Mouse (Mus musculus): ENCODE data around the gene Tmem273. TPM values are rescaled to one million over a fixed set of nuclear protein-coding genes. Genes with fewer than 3 reads are reported as not detected.

Tmem273 gene
- polyA plus RNA-seq (2014; fragmentation: Nextera tagmentation; extraction: Ambion mirVana), result 0.71 and 0.86 TPM in 2 replicates

DNA sequence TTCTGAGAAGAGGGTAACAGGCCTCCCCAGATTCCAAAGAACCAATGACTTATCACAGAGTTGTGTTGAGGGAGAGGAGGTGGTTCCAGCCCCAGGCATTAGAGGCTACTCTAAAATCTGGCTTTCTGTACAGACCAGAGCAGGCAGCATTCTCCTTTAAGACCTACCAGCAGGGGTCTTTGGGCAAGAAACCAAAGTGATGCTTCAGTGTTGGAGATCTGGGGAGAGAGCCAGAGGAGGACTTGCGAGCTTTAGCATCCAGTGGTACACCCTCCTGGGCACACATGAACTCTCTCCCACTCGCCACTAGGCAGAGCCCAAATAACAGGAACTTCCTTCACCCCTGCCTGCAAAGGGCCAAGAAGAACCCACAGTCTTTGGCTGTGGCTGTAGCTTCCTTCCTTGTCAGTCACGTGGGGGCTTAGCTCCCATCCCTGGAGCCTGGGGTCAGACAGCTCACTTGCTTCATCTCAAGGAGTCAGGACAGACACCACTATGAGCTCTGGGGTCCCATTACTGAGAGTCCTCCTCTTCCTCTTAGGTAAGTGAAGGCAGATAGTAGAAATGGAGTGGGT is at the start of gene Tmem273:
Gene Tmem273 (plus strand): TSS at position 408 of the 575 bp plus-strand sequence.
- H3K4me3 ChIP-seq (ENCODE audit: low read depth, low read length), result no peak within 1 kb of the TSS
- WGBS, result 80% methylated on average over 3 of the region's 3 CpGs
- no peaks in the 10 kb centered on the region for H3K4me1 ChIP-seq (replicated peaks; ENCODE audit: control insufficient read depth, insufficient read depth, low read length)
- ATAC-seq (ENCODE audit: low FRiP score) (no peak), DNase-seq (ENCODE audit: low spot score) (no peak)
- no peaks in the 10 kb centered on the region for H3K9me3 ChIP-seq (ENCODE audit: control insufficient read depth, low read length)
- H3K4me2 ChIP-seq (replicated peaks; ENCODE audit: low read depth, low read length), result no peak within 1 kb of the TSS
- no peak within 1 kb of the TSS for H3K9ac ChIP-seq (ENCODE audit: low read depth, low read length)
- no peaks in the 10 kb centered on the region for H3K27me3 ChIP-seq (ENCODE audit: control insufficient read depth, insufficient read depth, low read length)
- no peak within 1 kb of the TSS for H3K27ac ChIP-seq (ENCODE audit: low read depth, low read length)
- no peaks in the 10 kb centered on the region for H3K36me3 ChIP-seq (ENCODE audit: control insufficient read depth, insufficient read depth, low read length)

- DNase-seq (ENCODE audit: low spot score), result no peak
- Histone ChIP-seq H3K9ac (ENCODE audit: low read depth, low read length) (no peak overlapping the region), H3K9me3 (ENCODE audit: control insufficient read depth, low read length) (no peaks in the 10 kb centered on the region), H3K4me1 (replicated peaks; ENCODE audit: control insufficient read depth, insufficient read depth, low read length) (no peaks in the 10 kb centered on the region), H3K36me3 (ENCODE audit: control insufficient read depth, insufficient read depth, low read length) (no peaks in the 10 kb centered on the region), H3K27ac (ENCODE audit: low read depth, low read length) (no peak overlapping the region), H3K4me3 (ENCODE audit: low read depth, low read length) (no peak overlapping the region), H3K4me2 (replicated peaks; ENCODE audit: low read depth, low read length) (no peak overlapping the region), H3K27me3 (ENCODE audit: control insufficient read depth, insufficient read depth, low read length) (no peaks in the 10 kb centered on the region)
- ATAC-seq (ENCODE audit: low FRiP score), result no peak
- WGBS, result 87% methylated on average over 6 of the region's 6 CpGs
These were observed 49.2 kb upstream of the Tmem273 start for GRCm38 (mm10) chr14:32736561-32736960.

- no peaks in the 10 kb centered on the region for H3K36me3 ChIP-seq (ENCODE audit: control insufficient read depth, insufficient read depth, low read length)
These were observed 47.2 kb upstream of the Tmem273 start for GRCm38 (mm10) chr14:32738586-32738985.

DNA sequence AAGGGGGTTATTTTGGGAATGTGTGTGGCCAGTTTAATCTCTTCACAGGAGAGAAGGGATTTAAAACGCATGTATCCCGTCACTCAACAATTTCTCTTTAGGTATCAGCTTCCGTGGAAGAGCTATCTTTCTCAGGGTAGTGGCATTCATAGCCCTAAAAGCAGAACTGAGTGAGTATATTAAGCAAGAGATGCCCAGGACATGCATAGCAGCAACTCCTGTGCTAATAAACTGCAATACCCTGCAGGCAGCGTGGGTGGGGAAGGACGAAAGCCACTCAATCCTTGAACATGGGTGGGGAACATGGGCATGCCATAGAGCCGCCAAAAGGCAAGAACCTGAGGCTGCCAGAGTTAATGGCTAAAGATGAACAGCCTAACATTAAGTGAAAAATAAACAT is 37.2 kb upstream of the Tmem273 start:
- Histone ChIP-seq H3K4me2 (replicated peaks; ENCODE audit: low read depth, low read length) (no peak overlapping the region), H3K27ac (ENCODE audit: low read depth, low read length) (no peak overlapping the region), H3K4me3 (ENCODE audit: low read depth, low read length) (no peak overlapping the region), H3K36me3 (ENCODE audit: control insufficient read depth, insufficient read depth, low read length) (no peaks in the 10 kb centered on the region), H3K4me1 (replicated peaks; ENCODE audit: control insufficient read depth, insufficient read depth, low read length) (no peaks in the 10 kb centered on the region), H3K27me3 (ENCODE audit: control insufficient read depth, insufficient read depth, low read length) (no peaks in the 10 kb centered on the region), H3K9me3 (ENCODE audit: control insufficient read depth, low read length) (no peaks in the 10 kb centered on the region), H3K9ac (ENCODE audit: low read depth, low read length) (no peak overlapping the region)
- 85% methylated on average over 6 of the region's 6 CpGs for whole genome bisulfite sequencing
- DNase-seq (ENCODE audit: low spot score), result no peak
- no peak for ATAC-seq (ENCODE audit: low FRiP score)

More at GRCm38 (mm10) chr14:32738586-32738985, 47.2 kb upstream of the Tmem273 start:
- H3K9me3 ChIP-seq (ENCODE audit: control insufficient read depth, low read length), result no peaks in the 10 kb centered on the region
- no peak overlapping the region for H3K4me2 ChIP-seq (replicated peaks; ENCODE audit: low read depth, low read length)
- 90% methylated on average over 5 of the region's 5 CpGs for WGBS
- DNase-seq (ENCODE audit: low spot score), result no peak
- H3K4me3 ChIP-seq (ENCODE audit: low read depth, low read length), result no peak overlapping the region
- no peak for ATAC-seq (ENCODE audit: low FRiP score)
- no peaks in the 10 kb centered on the region for H3K27me3 ChIP-seq (ENCODE audit: control insufficient read depth, insufficient read depth, low read length)
- H3K9ac ChIP-seq (ENCODE audit: low read depth, low read length), result no peak overlapping the region
- no peak overlapping the region for H3K27ac ChIP-seq (ENCODE audit: low read depth, low read length)
- no peaks in the 10 kb centered on the region for H3K4me1 ChIP-seq (replicated peaks; ENCODE audit: control insufficient read depth, insufficient read depth, low read length)

DNA sequence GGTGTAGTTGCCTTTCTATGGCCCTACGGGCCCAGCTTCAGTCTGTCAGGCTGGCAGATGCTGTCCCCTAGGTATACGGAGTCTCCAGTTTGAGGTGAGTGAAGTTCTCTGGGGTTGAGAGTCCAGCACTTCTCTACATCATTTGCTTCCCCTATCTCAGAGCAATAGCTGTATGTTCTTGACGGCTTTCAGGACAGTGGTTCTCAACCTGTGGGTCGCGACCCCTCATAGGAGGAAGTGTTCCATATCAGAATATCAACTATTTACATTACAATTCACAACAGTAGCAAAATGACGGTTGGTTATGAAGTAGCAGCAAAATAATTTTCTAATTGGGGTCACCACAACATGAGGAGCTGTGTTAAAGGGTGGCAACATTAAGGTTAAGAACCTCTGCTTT is 35.0 kb upstream of the Tmem273 start:
- Histone ChIP-seq H3K4me2 (replicated peaks; ENCODE audit: low read depth, low read length) (no peak overlapping the region), H3K27ac (ENCODE audit: low read depth, low read length) (no peak overlapping the region), H3K9me3 (ENCODE audit: control insufficient read depth, low read length) (no peaks in the 10 kb centered on the region), H3K4me1 (replicated peaks; ENCODE audit: control insufficient read depth, insufficient read depth, low read length) (no peaks in the 10 kb centered on the region), H3K4me3 (ENCODE audit: low read depth, low read length) (no peak overlapping the region), H3K9ac (ENCODE audit: low read depth, low read length) (no peak overlapping the region), H3K36me3 (ENCODE audit: control insufficient read depth, insufficient read depth, low read length) (no peaks in the 10 kb centered on the region), H3K27me3 (ENCODE audit: control insufficient read depth, insufficient read depth, low read length) (no peaks in the 10 kb centered on the region)
- no peak for DNase-seq (ENCODE audit: low spot score)
- WGBS, result 89% methylated on average over 6 of the region's 6 CpGs
- no peak for ATAC-seq (ENCODE audit: low FRiP score)

DNA sequence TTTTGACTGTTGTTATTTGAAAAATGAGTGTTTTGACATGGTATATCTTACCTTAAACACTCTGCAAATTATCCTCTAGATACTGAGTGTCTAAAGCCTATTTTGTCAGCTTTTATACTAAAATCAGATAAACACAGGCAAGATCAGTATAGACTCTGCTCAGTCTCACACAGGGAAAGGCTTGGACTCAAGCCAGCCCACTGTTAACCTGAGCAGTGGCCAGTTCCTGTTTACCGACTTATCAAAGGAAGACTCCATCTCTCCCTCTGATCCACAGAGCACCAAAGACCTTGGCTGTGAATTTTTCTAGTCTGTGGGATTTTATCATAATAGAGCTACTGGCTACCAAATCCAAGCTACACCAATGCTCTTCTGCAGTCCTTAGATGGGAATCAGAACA is 31.5 kb upstream of the Tmem273 start:
- DNase-seq (ENCODE audit: low spot score), result no peak
- WGBS, result 79% methylated on average over 1 of the region's 1 CpGs
- no peak for ATAC-seq (ENCODE audit: low FRiP score)

DNA sequence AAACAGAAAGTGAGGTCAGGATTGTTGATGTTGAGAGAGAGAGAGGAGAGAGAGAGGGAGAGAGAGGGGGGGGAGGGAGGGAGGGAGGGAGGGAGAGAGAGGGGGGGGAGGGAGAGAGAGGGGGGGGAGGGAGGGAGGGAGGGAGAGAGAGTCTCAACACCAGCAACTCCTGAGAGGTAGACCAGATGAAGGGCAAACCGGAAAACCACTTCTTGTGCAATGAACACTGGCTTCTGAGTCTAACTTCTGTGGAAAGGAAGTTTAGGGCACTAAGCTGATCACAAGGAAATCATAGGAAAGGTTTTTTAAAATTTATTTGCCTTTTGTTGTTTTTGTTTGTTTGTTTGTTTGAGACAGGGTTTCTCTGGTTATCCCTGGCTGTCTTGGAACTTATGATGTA is 23.6 kb upstream of the Tmem273 start:
- Histone ChIP-seq H3K27ac (ENCODE audit: low read depth, low read length) (no peak overlapping the region), H3K9me3 (ENCODE audit: control insufficient read depth, low read length) (no peaks in the 10 kb centered on the region), H3K27me3 (ENCODE audit: control insufficient read depth, insufficient read depth, low read length) (no peaks in the 10 kb centered on the region), H3K36me3 (ENCODE audit: control insufficient read depth, insufficient read depth, low read length) (no peaks in the 10 kb centered on the region), H3K4me2 (replicated peaks; ENCODE audit: low read depth, low read length) (no peak overlapping the region), H3K4me1 (replicated peaks; ENCODE audit: control insufficient read depth, insufficient read depth, low read length) (no peaks in the 10 kb centered on the region), H3K4me3 (ENCODE audit: low read depth, low read length) (no peak overlapping the region), H3K9ac (ENCODE audit: low read depth, low read length) (no peak overlapping the region)
- ATAC-seq (ENCODE audit: low FRiP score), result no peak
- DNase-seq (ENCODE audit: low spot score), result no peak
- WGBS, result 84% methylated on average over 1 of the region's 1 CpGs

More for the DNA sequence above, 31.5 kb upstream of the Tmem273 start:
- Histone ChIP-seq H3K27me3 (ENCODE audit: control insufficient read depth, insufficient read depth, low read length) (no peaks in the 10 kb centered on the region), H3K4me3 (ENCODE audit: low read depth, low read length) (no peak overlapping the region), H3K4me1 (replicated peaks; ENCODE audit: control insufficient read depth, insufficient read depth, low read length) (no peaks in the 10 kb centered on the region), H3K4me2 (replicated peaks; ENCODE audit: low read depth, low read length) (no peak overlapping the region), H3K9me3 (ENCODE audit: control insufficient read depth, low read length) (no peaks in the 10 kb centered on the region), H3K9ac (ENCODE audit: low read depth, low read length) (no peak overlapping the region), H3K27ac (ENCODE audit: low read depth, low read length) (no peak overlapping the region), H3K36me3 (ENCODE audit: control insufficient read depth, insufficient read depth, low read length) (no peaks in the 10 kb centered on the region)

DNA sequence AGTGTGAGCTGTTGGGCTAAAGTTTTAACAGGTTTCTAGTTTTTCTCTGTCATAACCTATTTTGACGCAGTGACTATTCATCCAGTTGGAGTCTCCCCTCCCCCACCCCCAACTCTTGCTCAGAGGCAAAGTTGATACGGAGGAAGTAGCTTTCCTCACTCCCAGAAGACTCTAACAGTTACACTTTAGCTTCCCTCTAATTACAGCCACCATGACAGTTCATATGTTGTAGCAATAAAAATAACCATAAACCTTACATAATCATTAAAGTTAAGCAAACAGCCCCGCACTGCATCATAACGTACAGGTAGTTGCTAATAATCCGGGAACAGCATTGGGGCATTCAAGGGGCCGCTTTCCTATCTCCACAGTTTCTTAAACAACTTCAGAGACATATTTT is 15.2 kb upstream of the Tmem273 start:
- no peak overlapping the region for H3K4me2 ChIP-seq (replicated peaks; ENCODE audit: low read depth, low read length)
- no peaks in the 10 kb centered on the region for H3K36me3 ChIP-seq (ENCODE audit: control insufficient read depth, insufficient read depth, low read length)
- no peaks in the 10 kb centered on the region for H3K9me3 ChIP-seq (ENCODE audit: control insufficient read depth, low read length)
- H3K9ac ChIP-seq (ENCODE audit: low read depth, low read length), result no peak overlapping the region
- no peak for DNase-seq (ENCODE audit: low spot score)
- no peaks in the 10 kb centered on the region for H3K27me3 ChIP-seq (ENCODE audit: control insufficient read depth, insufficient read depth, low read length)
- H3K4me1 ChIP-seq (replicated peaks; ENCODE audit: control insufficient read depth, insufficient read depth, low read length), result no peaks in the 10 kb centered on the region
- no peak overlapping the region for H3K4me3 ChIP-seq (ENCODE audit: low read depth, low read length)
- H3K27ac ChIP-seq (ENCODE audit: low read depth, low read length), result no peak overlapping the region
- no peak for ATAC-seq (ENCODE audit: low FRiP score)
- WGBS, result 83% methylated on average over 6 of the region's 6 CpGs

DNA sequence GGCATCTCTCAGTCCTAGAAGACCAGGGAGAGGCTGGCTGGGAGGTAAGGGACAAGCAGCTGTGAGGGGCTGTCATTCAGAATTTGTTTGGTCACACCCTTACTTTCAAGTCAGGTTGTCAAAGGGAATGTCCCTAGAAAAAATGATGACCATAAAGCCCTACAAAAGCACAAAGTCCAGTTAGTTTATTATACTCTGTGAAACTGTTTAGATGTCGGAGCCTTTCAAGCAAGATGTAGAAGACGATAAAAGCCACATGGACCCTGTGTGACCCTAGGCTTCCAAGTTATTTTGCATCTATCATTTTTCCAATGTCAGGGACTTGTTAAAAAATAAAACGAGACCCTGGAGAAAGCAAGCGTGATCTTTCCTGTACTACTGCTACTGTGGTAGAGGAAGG is 13.7 kb upstream of the Tmem273 start:
- H3K9ac ChIP-seq (ENCODE audit: low read depth, low read length), result no peak overlapping the region
- no peak overlapping the region for H3K27ac ChIP-seq (ENCODE audit: low read depth, low read length)
- WGBS, result 94% methylated on average over 4 of the region's 4 CpGs
- H3K4me1 ChIP-seq (replicated peaks; ENCODE audit: control insufficient read depth, insufficient read depth, low read length), result no peaks in the 10 kb centered on the region
- no peak for DNase-seq (ENCODE audit: low spot score)
- H3K36me3 ChIP-seq (ENCODE audit: control insufficient read depth, insufficient read depth, low read length), result no peaks in the 10 kb centered on the region
- no peak for ATAC-seq (ENCODE audit: low FRiP score)
- H3K27me3 ChIP-seq (ENCODE audit: control insufficient read depth, insufficient read depth, low read length), result no peaks in the 10 kb centered on the region
- H3K9me3 ChIP-seq (ENCODE audit: control insufficient read depth, low read length), result no peaks in the 10 kb centered on the region
- H3K4me3 ChIP-seq (ENCODE audit: low read depth, low read length), result no peak overlapping the region
- no peak overlapping the region for H3K4me2 ChIP-seq (replicated peaks; ENCODE audit: low read depth, low read length)

All from hindbrain, embryonic 11.5 days (tissue).